Mouse (Mus musculus) liver, embryonic 14 days (tissue): ENCODE data around the gene Dld. TPM values are rescaled to one million over a fixed set of nuclear protein-coding genes. Genes with fewer than 3 reads are reported as not detected.

ENCODE experiments used
- polyA plus RNA-seq: library from polyadenylated mRNA; depleted of rRNA; stranded (reverse); fragments of >200 nt; gene quantifications from 2 replicates; pipeline ENCODE4 v1.2.3, GENCODE M21; 2012; rRNA removed

Dld gene
- 41.6 and 46.3 TPM in 2 replicates for polyA plus RNA-seq

DNA sequence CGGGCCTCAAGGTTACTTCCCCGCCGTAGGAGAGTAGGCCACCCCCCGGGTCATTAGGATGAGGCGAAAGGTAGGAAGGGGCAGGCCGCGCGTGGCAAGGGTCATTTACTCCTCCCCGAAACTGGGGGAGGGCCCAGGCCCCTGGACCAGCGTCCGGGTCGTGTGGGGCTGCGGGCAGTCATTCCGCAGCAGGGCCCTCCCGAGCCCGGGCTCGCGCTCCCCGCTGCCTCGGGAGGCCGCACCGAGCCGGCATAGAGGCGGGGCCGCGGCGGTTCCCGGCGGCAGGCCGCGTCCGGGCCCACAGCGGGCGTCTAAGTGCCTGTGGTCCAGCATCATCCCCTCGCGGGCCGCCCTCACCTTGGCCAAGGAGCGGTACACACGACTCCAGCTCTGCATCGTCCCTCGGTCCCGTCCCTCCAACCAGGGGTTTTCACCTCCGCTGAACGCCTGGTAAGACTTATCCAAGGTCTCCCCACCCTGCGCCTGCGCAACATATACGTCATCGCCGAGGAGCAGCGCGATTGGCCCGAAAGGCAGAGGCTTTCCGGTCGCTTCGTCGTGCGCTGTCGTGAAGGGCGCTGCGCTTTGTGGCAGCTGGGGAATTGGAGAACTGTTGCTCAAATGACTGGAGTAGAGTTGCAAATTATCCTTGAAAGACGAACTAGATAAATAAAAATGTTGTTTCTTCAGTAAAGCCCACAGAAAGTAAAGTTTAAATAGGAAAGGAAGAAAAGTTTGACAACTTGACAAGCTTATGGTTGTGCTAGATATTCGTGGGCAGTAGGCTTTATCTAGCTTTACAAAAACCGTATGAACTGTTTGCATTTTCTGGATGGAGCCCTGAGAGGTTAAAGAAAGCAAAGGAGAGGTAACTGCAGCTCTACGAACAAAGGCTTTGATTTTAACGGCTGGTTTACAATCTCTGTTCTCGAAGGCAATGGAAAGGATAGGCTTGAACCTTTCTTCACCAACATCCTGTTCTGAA is at the start of gene Dld:
Dld (minus strand) TSS at position 510 of the 985 bp plus-strand sequence.

DNA sequence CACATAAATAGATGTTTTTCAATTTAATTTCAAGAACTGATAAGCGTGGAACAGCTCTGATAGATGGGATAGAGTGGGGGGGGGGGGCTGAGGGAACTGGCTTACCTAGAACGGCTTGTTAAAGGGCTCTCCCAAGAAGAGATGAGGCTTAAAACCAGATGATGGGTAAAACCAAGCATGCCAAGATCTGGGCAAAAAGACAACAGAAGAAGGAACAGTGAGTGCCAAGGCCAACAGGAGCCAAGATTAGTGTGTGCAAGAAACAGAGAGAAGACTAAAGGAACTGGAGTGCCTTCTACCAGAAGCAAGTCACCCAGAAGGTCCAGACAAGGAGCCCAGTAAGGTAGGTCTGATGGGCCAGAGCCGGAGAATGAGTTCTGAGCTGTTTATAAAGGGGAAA is 39.3 kb upstream of the Dld start, which contains the start of gene Slc26a3:
Slc26a3 (plus strand) TSS at position 301 of the 400 bp plus-strand sequence.

Other genes starting within 250 kb of the Dld start
- gene Gm6993, start 110.7 kb downstream of the Dld start, polyA plus RNA-seq = not detected in 2 replicates
- 2.1 and 2.9 TPM in 2 replicates for gene Lamb1, start 86.2 kb downstream of the Dld start, polyA plus RNA-seq
- gene Slc26a3, start 39.4 kb upstream of the Dld start, polyA plus RNA-seq = 0.01 and 0.03 TPM in 2 replicates
- gene Cbll1, start 148.2 kb upstream of the Dld start, polyA plus RNA-seq = 2.4 and 3.1 TPM in 2 replicates
- gene Slc26a4, start 208.5 kb upstream of the Dld start, polyA plus RNA-seq = 0.01 TPM in 2 replicates